Mouse (Mus musculus) heart, postnatal 0 days (tissue): ENCODE results near the gene Atp2b4.

ENCODE experiments used
- CTCF ChIP-seq: IDR thresholded peaks from 2 replicates; pipeline ENCODE4 v1.5.1; 2016; ENCODE audit warnings: antibody characterized with exemption, control low read depth, low read depth
- EP300 ChIP-seq: IDR thresholded peaks from 2 replicates; pipeline ENCODE4 v1.6.1; 2016; ENCODE audit warnings: antibody characterized with exemption, low read depth

DNA sequence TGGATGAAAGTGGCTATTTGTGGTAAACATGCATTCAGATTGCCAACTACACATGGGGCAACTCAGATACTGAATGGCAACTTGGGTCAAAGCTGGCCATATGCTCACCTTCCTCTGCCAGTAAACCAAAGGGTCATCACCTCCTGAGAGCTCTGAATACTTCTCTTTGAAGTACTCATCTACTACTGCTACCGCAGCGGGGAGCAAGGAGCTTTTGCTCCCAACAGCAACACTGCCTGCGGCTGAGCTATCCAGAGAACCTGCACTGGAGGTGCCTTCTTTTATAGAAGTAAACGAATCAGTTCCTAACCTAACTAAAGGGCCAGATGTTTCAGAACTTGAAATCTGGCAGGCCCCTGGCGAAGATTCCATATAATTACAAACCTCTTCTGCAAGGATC lies 144.0 kb downstream of the Atp2b4 start:
- TF ChIP-seq EP300 (no peak), CTCF (no peak)
